8 mouse cellular contexts compared by ENCODE assay signal in the genomic region with DNA sequence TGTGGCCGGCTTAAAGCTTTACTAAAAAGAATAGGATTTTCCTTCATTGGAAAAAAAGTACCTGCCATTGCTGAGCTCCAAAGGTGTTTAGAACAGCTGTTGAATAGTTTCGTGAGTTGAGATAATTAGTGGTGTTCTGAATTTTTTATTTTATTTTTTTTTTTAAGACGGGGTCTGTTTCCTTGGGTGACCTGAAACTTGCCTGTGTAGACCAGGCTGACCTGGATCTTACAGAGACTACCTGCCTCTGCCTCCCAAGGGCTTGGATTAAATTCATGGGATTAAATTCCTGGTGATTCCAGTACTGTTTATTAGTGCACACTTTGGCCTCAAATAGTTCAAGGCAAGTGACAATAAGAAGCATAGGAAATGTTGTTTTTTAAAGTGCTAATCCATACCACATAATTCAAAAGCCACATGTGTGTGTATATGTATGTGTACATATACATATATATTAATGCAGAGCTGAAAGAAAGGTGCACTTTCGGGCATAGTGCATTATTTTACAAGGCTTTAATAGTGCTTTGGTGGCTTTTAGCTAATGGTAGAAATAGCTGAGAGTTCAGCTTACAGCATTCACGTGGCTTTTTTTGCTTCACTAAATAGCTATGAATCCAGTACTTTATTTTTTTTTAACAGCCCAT. TPM values are rescaled to one million over a fixed set of nuclear protein-coding genes. Genes with fewer than 3 reads are reported as not detected.
A peak's percentile ranks its signal among the peaks of the same experiment; 100 is the strongest.
DNase-seq lines count a peak whose midpoint lies in the region; ATAC-seq and TF ChIP-seq lines count a peak whose summit lies in the region.

No protein-coding gene starts in this region.

- H3K4me1 ChIP-seq in cerebellum, adult 2 months (ENCODE audit: control insufficient read depth, insufficient read depth, low read length), result peaks cover 6% of the 10 kb centered on the region
- peaks cover 36% of the 10 kb centered on the region for H3K4me1 ChIP-seq in megakaryocyte, embryonic 14.5 days
- H3K4me1 ChIP-seq in limb, embryonic 15.5 days, result peaks cover 28% of the 10 kb centered on the region
- peaks cover 23% of the 10 kb centered on the region for H3K4me1 ChIP-seq in stomach, embryonic 16.5 days (ENCODE audit: control insufficient read depth, insufficient read depth, low read length)

- intact Hi-C loops in gastrocnemius, postnatal 36 days (cut with DNase I), result no loop called here

- peak overlapping the region; percentile 84 for H3K4me3 ChIP-seq in cerebellum, adult 2 months (replicated peaks; ENCODE audit: insufficient read depth, low read depth, low read length)
- H3K4me3 ChIP-seq in megakaryocyte, embryonic 14.5 days (replicated peaks), result peak overlapping the region; percentile 96
- H3K4me3 ChIP-seq in limb, embryonic 15.5 days, result peak overlapping the region; percentile 81
- H3K4me3 ChIP-seq in stomach, embryonic 16.5 days (replicated peaks; ENCODE audit: low read length), result peak overlapping the region; percentile 86

- no peaks in the 10 kb centered on the region for H3K27me3 ChIP-seq in cerebellum, adult 2 months (ENCODE audit: control insufficient read depth, insufficient read depth, low read length)
- peaks cover 24% of the 10 kb centered on the region for H3K27me3 ChIP-seq in megakaryocyte, embryonic 14.5 days (replicated peaks)
- H3K27me3 ChIP-seq in limb, embryonic 15.5 days, result no peaks in the 10 kb centered on the region
- H3K27me3 ChIP-seq in stomach, embryonic 16.5 days (ENCODE audit: control insufficient read depth, insufficient read depth, low read length), result no peaks in the 10 kb centered on the region

- no peaks in the 10 kb centered on the region for H3K36me3 ChIP-seq in megakaryocyte, embryonic 14.5 days (replicated peaks; ENCODE audit: low read length)
- H3K36me3 ChIP-seq in limb, embryonic 15.5 days, result no peaks in the 10 kb centered on the region
- no peaks in the 10 kb centered on the region for H3K36me3 ChIP-seq in stomach, embryonic 16.5 days (ENCODE audit: control insufficient read depth, insufficient read depth, low read length)

- H3K9me3 ChIP-seq in megakaryocyte, embryonic 14.5 days, result no peaks in the 10 kb centered on the region
- H3K9me3 ChIP-seq in limb, embryonic 15.5 days, result no peaks in the 10 kb centered on the region
- no peaks in the 10 kb centered on the region for H3K9me3 ChIP-seq in stomach, embryonic 16.5 days (replicated peaks; ENCODE audit: control insufficient read depth, low read length)

- peak overlapping the region; percentile 87 for H3K4me2 ChIP-seq in limb, embryonic 15.5 days
- peak overlapping the region; percentile 93 for H3K4me2 ChIP-seq in stomach, embryonic 16.5 days (ENCODE audit: low read depth, low read length)

- 0 out of 2 replicates have a peak overlapping the region, but pooled peaks have one; percentile 26 for H3K27ac ChIP-seq in cerebellum, adult 2 months (ENCODE audit: insufficient read depth, low read length)
- H3K27ac ChIP-seq in limb, embryonic 15.5 days, result peak overlapping the region; percentile 99
- H3K27ac ChIP-seq in stomach, embryonic 16.5 days (ENCODE audit: low read length), result peak overlapping the region; percentile 98

- DNase-seq in cerebellum, adult 2 months, result no peak
- DNase-seq in cerebellum, adult 11 months, result no peak
- DNase-seq in gastrocnemius, postnatal 36 days, result no peak
- DNase-seq in gastrocnemius, postnatal 25 days, result no peak

- no peak for TF ChIP-seq CTCF in cerebellum, adult 2 months (IDR thresholded peaks at IDR 0.05; ENCODE audit: borderline replicate concordance, insufficient read depth, low read depth, low read length)

- ATAC-seq in megakaryocyte, adult 5-6 weeks (ENCODE audit: poor library complexity, severe bottlenecking), result no peak
- no peak for ATAC-seq in limb, embryonic 15.5 days (ENCODE audit: insufficient number of reproducible peaks, low FRiP score, low TSS enrichment, low read depth)
- no peak for ATAC-seq in stomach, embryonic 16.5 days (ENCODE audit: insufficient read depth, low FRiP score)

- WGBS in cerebellum, adult 2 months, result 16% methylated on average over 5 of the region's 5 CpGs
- WGBS in limb, embryonic 15.5 days, result 2% methylated on average over 5 of the region's 5 CpGs
- WGBS in stomach, embryonic 16.5 days, result 9% methylated on average over 5 of the region's 5 CpGs

- peak overlapping the region; percentile 95 for H3K9ac ChIP-seq in limb, embryonic 15.5 days
- H3K9ac ChIP-seq in stomach, embryonic 16.5 days (ENCODE audit: low read length), result peak overlapping the region; percentile 98

- TF ChIP-seq POLR2A in cerebellum, adult 2 months (IDR thresholded peaks at IDR 0.05; ENCODE audit: borderline replicate concordance, insufficient read depth, low read length), result no peak

RNA-seq across cellular contexts. Expression of gene Zbed3, which starts 2.6 kb away (rescaled TPM):
- 15.6 and 17.4 TPM in 2 replicates for polyA plus RNA-seq in cerebellum, adult 2 months (2012; rRNA removed)
- 5.3 and 12.4 TPM in 2 replicates for polyA plus RNA-seq in megakaryocyte, embryonic 14.5 days (2012; ENCODE audit: insufficient read depth, low replicate concordance)
- 14.5 and 16.8 TPM in 2 replicates for total RNA-seq in megakaryocyte, adult 5-6 weeks (2015)
- 2.3 and 4.6 TPM in 2 replicates for total RNA-seq in megakaryocyte, adult 5-6 weeks (2017)
- polyA plus RNA-seq in limb, embryonic 15.5 days (2015; fragmentation: Nextera tagmentation; extraction: Ambion mirVana), result 58.9 and 59.9 TPM in 2 replicates
- polyA plus RNA-seq in stomach, embryonic 16.5 days (2015; fragmentation: Nextera tagmentation; extraction: Ambion mirVana), result 40.2 and 46.5 TPM in 2 replicates
- total RNA-seq in gastrocnemius, postnatal 36 days (2021), result 1 to 10 TPM; 5.0 to 5.8 TPM
- total RNA-seq in gastrocnemius, postnatal 25 days (2021), result 1 to 10 TPM; 4.8 to 5.6 TPM

RNA-seq across cellular contexts. Expression of gene Aggf1, which starts 49.1 kb away (rescaled TPM):
- polyA plus RNA-seq in cerebellum, adult 2 months (2012; rRNA removed), result 39.9 and 40.5 TPM in 2 replicates
- polyA plus RNA-seq in megakaryocyte, embryonic 14.5 days (2012; ENCODE audit: insufficient read depth, low replicate concordance), result 10.7 and 35.3 TPM in 2 replicates
- total RNA-seq in megakaryocyte, adult 5-6 weeks (2015), result 21.2 and 22.2 TPM in 2 replicates
- 38.1 and 40.3 TPM in 2 replicates for total RNA-seq in megakaryocyte, adult 5-6 weeks (2017)
- 29.7 and 30.8 TPM in 2 replicates for polyA plus RNA-seq in limb, embryonic 15.5 days (2015; fragmentation: Nextera tagmentation; extraction: Ambion mirVana)
- polyA plus RNA-seq in stomach, embryonic 16.5 days (2015; fragmentation: Nextera tagmentation; extraction: Ambion mirVana), result 21.6 and 23.5 TPM in 2 replicates
- 10 to 100 TPM; 14.0 to 15.8 TPM for total RNA-seq in gastrocnemius, postnatal 36 days (2021)
- 10 to 100 TPM; 16.2 to 16.5 TPM for total RNA-seq in gastrocnemius, postnatal 25 days (2021)

Comparison
In these comparisons a context has a peak if more than half of its experiments do, and no peak if none do; other contexts are left out.
1. H3K27ac ChIP-seq: peak in every context shown above with its lines; median percentile 99 in limb, embryonic 15.5 days; 98 in stomach, embryonic 16.5 days; 26 in cerebellum, adult 2 months.